ENCODE assay signal across 11 mouse cellular contexts in genomic region chr14:101830116-101830515, GRCm38 (mm10).
DNase-seq lines count a peak whose midpoint lies in the region; ATAC-seq and TF ChIP-seq lines count a peak whose summit lies in the region.
"Had no signal": no experiment of that assay in that cellular context is flagged by ENCODE, and none has a peak within 500 bp of the region (broad histone marks: within the 10 kb centered on the region; RNA-seq: fewer than 3 reads in every experiment).

No protein-coding gene starts in this region.

- 61% methylated on average over 6 of the region's 6 CpGs for WGBS in hindbrain, embryonic 15.5 days
- WGBS in hindbrain, embryonic 12.5 days, result 74% methylated on average over 6 of the region's 6 CpGs
- WGBS in heart, postnatal 0 days, result 33% methylated on average over 6 of the region's 6 CpGs
- WGBS in forebrain, embryonic 13.5 days, result 72% methylated on average over 6 of the region's 6 CpGs

- peak; percentile 75; the same call in 1 of the 2 replicates for ATAC-seq in hindbrain, embryonic 15.5 days (ENCODE audit: low FRiP score, low read depth)
- no peak for ATAC-seq in hindbrain, embryonic 12.5 days (ENCODE audit: low FRiP score)
- ATAC-seq in heart, postnatal 0 days (ENCODE audit: insufficient read depth, low read depth), result peak; percentile 27; the same call in 1 of the 2 replicates
- no peak for ATAC-seq in forebrain, embryonic 13.5 days
- ATAC-seq: midbrain, embryonic 13.5 days had no signal

- no peaks in the 10 kb centered on the region for H3K27me3 ChIP-seq in hindbrain, embryonic 15.5 days
- H3K27me3 ChIP-seq in hindbrain, embryonic 12.5 days, result no peaks in the 10 kb centered on the region
- H3K27me3 ChIP-seq in heart, postnatal 0 days (ENCODE audit: control insufficient read depth, insufficient read depth, low read length), result no peaks in the 10 kb centered on the region
- no peaks in the 10 kb centered on the region for H3K27me3 ChIP-seq in forebrain, embryonic 13.5 days
- H3K27me3 ChIP-seq: limb, embryonic 15.5 days; midbrain, embryonic 13.5 days had no signal

- DNase-seq in gastrocnemius, adult 18-20 months (ENCODE audit: low spot score), result peak; percentile 71
- no peak for DNase-seq in heart, postnatal 0 days (ENCODE audit: low spot score)
- DNase-seq in kidney, postnatal 4 days, result peak; percentile 18 to 45
- DNase-seq in spleen, adult 18-20 months, result no peak
- no peak for DNase-seq in ovary, postnatal 14 days (ENCODE audit: low spot score)
- DNase-seq: cerebellum, adult 18-20 months had no signal

- H3K4me2 ChIP-seq in hindbrain, embryonic 15.5 days, result no peak overlapping the region
- H3K4me2 ChIP-seq in hindbrain, embryonic 12.5 days (replicated peaks), result no peak overlapping the region
- H3K4me2 ChIP-seq in heart, postnatal 0 days (ENCODE audit: low read depth, low read length), result no peak overlapping the region
- H3K4me2 ChIP-seq in forebrain, embryonic 13.5 days, result no peak overlapping the region
- H3K4me2 ChIP-seq: limb, embryonic 15.5 days; midbrain, embryonic 13.5 days had no signal

- H3K9ac ChIP-seq in hindbrain, embryonic 15.5 days, result no peak overlapping the region
- H3K9ac ChIP-seq in hindbrain, embryonic 12.5 days, result no peak overlapping the region
- no peak overlapping the region for H3K9ac ChIP-seq in heart, postnatal 0 days (replicated peaks; ENCODE audit: low read depth, low read length)
- H3K9ac ChIP-seq in forebrain, embryonic 13.5 days, result no peak overlapping the region
- H3K9ac ChIP-seq: limb, embryonic 15.5 days; midbrain, embryonic 13.5 days had no signal

- no peaks in the 10 kb centered on the region for H3K36me3 ChIP-seq in hindbrain, embryonic 15.5 days
- H3K36me3 ChIP-seq in hindbrain, embryonic 12.5 days, result no peaks in the 10 kb centered on the region
- H3K36me3 ChIP-seq in heart, postnatal 0 days (replicated peaks; ENCODE audit: control insufficient read depth, insufficient read depth, low read length), result no peaks in the 10 kb centered on the region
- H3K36me3 ChIP-seq in forebrain, embryonic 13.5 days (ENCODE audit: poor library complexity, severe bottlenecking), result no peaks in the 10 kb centered on the region
- H3K36me3 ChIP-seq: limb, embryonic 15.5 days; midbrain, embryonic 13.5 days had no signal

- no peaks in the 10 kb centered on the region for H3K4me1 ChIP-seq in hindbrain, embryonic 15.5 days (replicated peaks)
- H3K4me1 ChIP-seq in hindbrain, embryonic 12.5 days, result no peaks in the 10 kb centered on the region
- H3K4me1 ChIP-seq in heart, postnatal 0 days (ENCODE audit: control insufficient read depth, insufficient read depth), result peaks cover 23% of the 10 kb centered on the region
- no peaks in the 10 kb centered on the region for H3K4me1 ChIP-seq in forebrain, embryonic 13.5 days
- H3K4me1 ChIP-seq: midbrain, embryonic 13.5 days had no signal

- TF ChIP-seq EP300 in heart, postnatal 0 days (IDR thresholded peaks at IDR 0.05; ENCODE audit: low read depth), result no peak

- no peak for TF ChIP-seq CTCF in heart, postnatal 0 days (IDR thresholded peaks at IDR 0.05; ENCODE audit: low read depth)

- no peaks in the 10 kb centered on the region for H3K9me3 ChIP-seq in hindbrain, embryonic 15.5 days
- H3K9me3 ChIP-seq in hindbrain, embryonic 12.5 days (replicated peaks), result no peaks in the 10 kb centered on the region
- no peaks in the 10 kb centered on the region for H3K9me3 ChIP-seq in heart, postnatal 0 days (replicated peaks; ENCODE audit: control insufficient read depth, low read length)
- H3K9me3 ChIP-seq in forebrain, embryonic 13.5 days (replicated peaks), result no peaks in the 10 kb centered on the region
- H3K9me3 ChIP-seq: limb, embryonic 15.5 days; midbrain, embryonic 13.5 days had no signal

- H3K27ac ChIP-seq in hindbrain, embryonic 15.5 days (replicated peaks), result no peak overlapping the region
- H3K27ac ChIP-seq in hindbrain, embryonic 12.5 days, result no peak overlapping the region
- H3K27ac ChIP-seq in heart, postnatal 0 days (ENCODE audit: low read depth), result no peak overlapping the region
- H3K27ac ChIP-seq in forebrain, embryonic 13.5 days, result no peak overlapping the region
- H3K27ac ChIP-seq: limb, embryonic 15.5 days; midbrain, embryonic 13.5 days had no signal

- no peak overlapping the region for H3K4me3 ChIP-seq in hindbrain, embryonic 15.5 days
- no peak overlapping the region for H3K4me3 ChIP-seq in hindbrain, embryonic 12.5 days
- H3K4me3 ChIP-seq in heart, postnatal 0 days (ENCODE audit: low read depth, low read length), result no peak overlapping the region
- H3K4me3 ChIP-seq in forebrain, embryonic 13.5 days, result no peak overlapping the region
- H3K4me3 ChIP-seq: limb, embryonic 15.5 days; midbrain, embryonic 13.5 days had no signal

Comparison
In these comparisons a context has a peak if more than half of its experiments do, and no peak if none do; other contexts are left out.
1. ATAC-seq: peak in hindbrain, embryonic 15.5 days (single experiment) and heart, postnatal 0 days (single experiment); none in hindbrain, embryonic 12.5 days (single experiment) and forebrain, embryonic 13.5 days (single experiment).
2. DNase-seq: peak in gastrocnemius, adult 18-20 months (single experiment) and kidney, postnatal 4 days (2 of 2); none in heart, postnatal 0 days (single experiment), spleen, adult 18-20 months (0 of 2) and ovary, postnatal 14 days (single experiment).